Mouse (Mus musculus) brain, adult 10 weeks (tissue): ENCODE measurements around the gene Lypd6. TPM values are rescaled to one million over a fixed set of nuclear protein-coding genes. Genes with fewer than 3 reads are reported as not detected.

ENCODE experiments used
- polyA plus RNA-seq: library from polyadenylated mRNA; stranded (reverse); fragments of 350-450 nt; fragmentation: Illumina TruSeq; extraction: RNeasy Lipid Tissue Mini Kit (QIAGEN cat#74804); gene quantifications from one replicate; pipeline ENCODE4 v1.2.3, GENCODE M21; 2015; ENCODE audit warnings: low read depth, low replicate concordance

Lypd6 gene
- polyA plus RNA-seq: 26.8 TPM

DNA sequence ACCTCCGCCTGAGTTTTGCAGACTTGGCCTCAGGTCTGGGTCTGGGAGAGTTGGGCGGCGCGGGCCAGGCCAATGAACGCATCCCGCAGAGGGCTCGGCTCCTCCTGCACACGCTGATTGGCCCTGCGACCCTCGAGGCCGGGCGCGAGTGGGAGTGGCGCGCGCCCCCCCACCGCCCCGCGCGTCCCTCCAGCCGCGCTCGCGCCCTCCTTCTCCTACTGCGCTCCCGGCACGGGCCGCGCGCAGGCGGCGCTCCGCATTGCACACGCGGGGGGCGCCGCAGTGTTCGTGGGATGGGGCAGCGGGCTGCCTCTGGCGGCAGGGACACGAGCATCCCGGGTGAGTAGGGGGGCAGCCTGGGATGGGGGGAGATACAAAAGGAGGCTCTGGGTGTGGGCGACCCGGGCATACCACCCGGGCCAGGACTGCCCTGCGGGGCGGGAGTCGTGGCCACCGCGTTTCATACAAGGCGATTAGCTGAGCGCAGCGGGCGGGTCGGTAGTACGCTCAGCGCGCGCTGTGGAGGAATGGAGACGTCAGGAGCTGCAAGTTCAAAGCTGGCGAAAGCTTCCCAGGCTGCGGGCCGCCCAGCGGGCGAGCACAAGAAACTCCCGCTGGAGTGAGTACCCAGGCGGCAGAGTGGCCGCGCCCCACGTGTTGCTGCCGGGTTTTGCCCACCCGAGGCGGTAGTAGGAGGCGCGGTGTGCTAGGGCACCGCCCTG is at the start of gene Lypd6:
Gene Lypd6 (plus strand): TSS at position 184 of the 722 bp plus-strand sequence.

Other genes starting within 250 kb of the Lypd6 start
- 82.4 TPM for gene Mmadhc, start 230.4 kb downstream of the Lypd6 start, polyA plus RNA-seq